Comparison of ENCODE assay signal across 34 mouse cellular contexts in genomic region chr3:28718521-28718920, GRCm38 (mm10). TPM values are rescaled to one million over a fixed set of nuclear protein-coding genes. Genes with fewer than 3 reads are reported as not detected.
"Had no signal": no experiment of that assay in that cellular context is flagged by ENCODE, and none has a peak within 500 bp of the region (broad histone marks: within the 10 kb centered on the region; RNA-seq: fewer than 3 reads in every experiment).

No protein-coding gene starts in this region.

- H3K4me3 ChIP-seq: heart, embryonic 10.5 days; heart, embryonic 12.5 days; hindbrain, embryonic 13.5 days; hindbrain, embryonic 15.5 days; intestine, embryonic 15.5 days; kidney, embryonic 15.5 days; limb, embryonic 13.5 days; limb, embryonic 15.5 days had no signal

- H3K27ac ChIP-seq: heart, embryonic 10.5 days; hindbrain, embryonic 13.5 days; hindbrain, embryonic 15.5 days; hindbrain, postnatal 0 days; intestine, embryonic 15.5 days; kidney, embryonic 15.5 days; kidney, postnatal 0 days; limb, embryonic 13.5 days; limb, embryonic 15.5 days; liver, embryonic 14.5 days had no signal

- DNase-seq: forebrain, postnatal 0 days; gastrocnemius, postnatal 14 days; gastrocnemius, postnatal 36 days; heart, adult 18-20 months; heart, postnatal 10 days; heart, postnatal 36 days; kidney, adult 11 months; kidney, adult 9 months; kidney, postnatal 14 days; kidney, postnatal 36 days; layer of hippocampus, adult 9-11 months; layer of hippocampus, postnatal 36 days; left cerebral cortex, postnatal 4 days had no signal

- H3K4me2 ChIP-seq: heart, embryonic 12.5 days; hindbrain, embryonic 13.5 days; hindbrain, embryonic 15.5 days; intestine, embryonic 15.5 days; kidney, embryonic 15.5 days; limb, embryonic 13.5 days; limb, embryonic 15.5 days; liver, embryonic 11.5 days had no signal

- H3K9me3 ChIP-seq: heart, embryonic 10.5 days; heart, embryonic 12.5 days; hindbrain, embryonic 13.5 days; hindbrain, embryonic 15.5 days; intestine, embryonic 15.5 days; kidney, embryonic 15.5 days; limb, embryonic 13.5 days; limb, embryonic 15.5 days had no signal

- H3K4me1 ChIP-seq: heart, embryonic 10.5 days; hindbrain, embryonic 13.5 days; hindbrain, embryonic 15.5 days; limb, embryonic 13.5 days; limb, embryonic 15.5 days had no signal

- H3K9ac ChIP-seq: forebrain, postnatal 0 days; heart, embryonic 12.5 days; hindbrain, embryonic 13.5 days; hindbrain, embryonic 15.5 days; intestine, embryonic 15.5 days; kidney, embryonic 15.5 days; limb, embryonic 13.5 days; limb, embryonic 15.5 days; liver, embryonic 14.5 days had no signal

- H3K36me3 ChIP-seq: heart, embryonic 10.5 days; heart, embryonic 12.5 days; hindbrain, embryonic 13.5 days; hindbrain, embryonic 15.5 days; intestine, embryonic 15.5 days; kidney, embryonic 15.5 days; limb, embryonic 13.5 days; limb, embryonic 15.5 days had no signal

- ATAC-seq: forebrain, postnatal 0 days; hindbrain, postnatal 0 days; intestine, embryonic 15.5 days had no signal

- H3K27me3 ChIP-seq: heart, embryonic 12.5 days; hindbrain, embryonic 13.5 days; hindbrain, embryonic 15.5 days; intestine, embryonic 15.5 days; kidney, embryonic 15.5 days; limb, embryonic 13.5 days; limb, embryonic 15.5 days had no signal

RNA-seq across cellular contexts. Expression of gene Slc2a2, which starts 20.8 kb away (rescaled TPM):
- total RNA-seq: forebrain, postnatal 0 days; gastrocnemius, adult 8-10 months; gastrocnemius, postnatal 14 days; gastrocnemius, postnatal 36 days; heart, adult 18-20 months; heart, postnatal 36 days; hindbrain, postnatal 0 days; layer of hippocampus, adult 18-20 months; layer of hippocampus, postnatal 14 days; layer of hippocampus, postnatal 36 days; left cerebral cortex, adult 18-20 months; left cerebral cortex, adult 8-10 months; left cerebral cortex, postnatal 10 days; left cerebral cortex, postnatal 25 days; left cerebral cortex, postnatal 4 days had no signal
- polyA plus RNA-seq: forebrain, postnatal 0 days; heart, embryonic 14.5 days; limb, embryonic 11.5 days had no signal
